Mouse (Mus musculus) frontal cortex, postnatal 10 days (tissue): Measurements from ENCODE around the gene Ranbp1.
A peak's percentile ranks its signal among the peaks of the same experiment; 100 is the strongest.
"Not testable (repeated sequence)": the region's sequence is repeated elsewhere in the genome, so short reads cannot be mapped to it uniquely, and the experiment has no call there.

Source experiments
- DNase-seq, 2 experiments: peaks; one replicate each; pipeline ENCODE4 v3.0.0; 2022; ENCODE audit warnings: low spot score in 2 of 2, mixed read lengths in 1 of 2

The Ranbp1 gene

GRCm38 (mm10) chr16:18203430-18204091 is 45.0 kb downstream of the Ranbp1 start:
- DNase-seq = no peak

- DNase-seq = no peak
These were observed 46.5 kb downstream of the Ranbp1 start for GRCm38 (mm10) chr16:18202061-18202460.

- no peak for DNase-seq
These were observed 46.9 kb downstream of the Ranbp1 start for GRCm38 (mm10) chr16:18201620-18202019.

- no peak for DNase-seq
These were observed 48.5 kb downstream of the Ranbp1 start for GRCm38 (mm10) chr16:18200062-18200461.

- no peak for DNase-seq
These were observed 50.0 kb downstream of the Ranbp1 start for GRCm38 (mm10) chr16:18198365-18199098.

GRCm38 (mm10) chr16:18197881-18198280 is 50.7 kb downstream of the Ranbp1 start:
- DNase-seq = no peak

- DNase-seq = not testable (repeated sequence)
These were observed 53.0 kb downstream of the Ranbp1 start for GRCm38 (mm10) chr16:18195561-18195960.

GRCm38 (mm10) chr16:18195068-18195467 is 53.5 kb downstream of the Ranbp1 start:
- DNase-seq = peak; percentile 52 to 66

- DNase-seq = no peak
These were observed 54.1 kb downstream of the Ranbp1 start for GRCm38 (mm10) chr16:18194208-18194985.

- no peak for DNase-seq
These were observed 57.5 kb downstream of the Ranbp1 start for GRCm38 (mm10) chr16:18191006-18191405.
